Mouse (Mus musculus) heart, postnatal 14 days (tissue): ENCODE results near the gene Il18. TPM values are rescaled to one million over a fixed set of nuclear protein-coding genes. Genes with fewer than 3 reads are reported as not detected.

Source experiments
- DNase-seq, 2 experiments: peaks; one replicate each; pipeline ENCODE4 v3.0.0; 2021 to 2022
- intact Hi-C: fragments of 180-260 bp; cut with DNase I; formaldehyde crosslinking; loops from one replicate; pipeline ENCODE4 v1.15.1; 2025
- total RNA-seq, 2 experiments: library from RNA; stranded (reverse); gene quantifications; 2 replicates each; pipeline ENCODE4 v1.2.3; 2021

Il18 gene
- total RNA-seq, 2 experiments from 2014 or later: 1.3 to 2.0 TPM

DNA sequence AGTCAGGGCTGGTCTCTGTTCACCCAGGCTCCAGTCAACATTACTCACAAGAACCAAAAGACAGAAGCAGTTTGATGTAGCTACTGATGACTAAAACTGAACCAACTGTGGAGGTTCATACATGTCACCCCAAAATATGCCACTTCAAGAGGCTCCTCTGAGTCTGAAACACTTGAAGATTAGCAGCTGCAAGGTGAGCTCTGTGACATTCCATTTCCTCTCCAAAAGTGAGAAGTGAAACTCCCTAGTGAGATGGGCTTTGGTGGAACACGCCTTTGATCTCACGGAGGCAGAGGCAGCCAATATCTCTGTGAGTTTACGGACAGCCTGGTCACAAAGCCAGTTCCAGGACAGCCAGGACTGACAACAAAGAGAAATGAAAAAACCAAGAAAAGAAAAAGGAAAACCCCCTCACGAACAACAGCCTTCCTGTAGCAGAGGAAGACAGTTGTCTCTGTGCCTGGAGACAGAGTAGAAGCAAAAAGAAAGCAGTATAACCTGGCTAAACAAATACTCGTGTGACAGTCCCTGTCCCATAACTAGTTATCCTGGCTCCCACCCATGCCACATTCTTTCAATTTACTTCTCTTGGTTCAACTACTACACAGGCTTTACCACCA, 6.7 kb upstream of the Il18 start:
- intact Hi-C loops: no loop called here
- DNase-seq: no peak

DNA sequence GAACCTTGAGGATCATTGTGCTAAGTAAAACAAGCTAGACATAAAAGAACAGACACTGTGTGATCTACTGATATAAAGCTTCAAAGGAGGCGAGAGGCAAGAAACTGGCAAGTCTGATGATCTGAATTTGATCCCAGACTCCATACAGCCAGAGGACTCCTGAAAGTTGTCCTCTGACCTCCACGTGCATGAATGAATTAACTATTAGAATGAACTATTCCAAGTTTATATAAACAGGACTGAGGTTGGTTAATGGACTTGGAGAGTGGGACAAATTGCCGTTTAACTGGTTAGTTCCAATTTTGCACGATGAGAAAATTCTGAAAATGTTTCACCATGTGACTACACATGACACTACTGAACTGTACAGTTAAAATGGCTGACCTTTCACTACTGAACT, 5.7 kb upstream of the Il18 start:
- intact Hi-C loops: no loop called here
- DNase-seq: no peak

DNA sequence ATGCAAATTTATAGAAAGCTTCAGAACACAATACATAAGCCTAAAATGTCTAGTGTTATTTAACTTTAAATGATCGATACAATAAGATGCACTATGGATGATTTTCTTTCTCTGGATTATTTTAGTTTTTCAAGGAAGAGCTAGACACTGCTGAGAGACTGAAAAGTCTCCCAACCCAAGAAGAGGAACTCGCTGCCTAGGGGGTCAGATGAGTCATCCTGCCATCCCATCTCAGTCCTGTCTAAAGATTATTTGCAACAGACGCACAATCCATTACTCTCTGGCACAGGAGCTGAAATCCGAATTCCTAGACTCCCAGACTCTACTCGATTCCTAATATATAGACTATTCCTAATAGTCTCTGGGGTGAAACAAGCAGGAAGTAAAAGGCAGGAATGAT, 2.4 kb upstream of the Il18 start:
- intact Hi-C loops: no loop called here
- no peak for DNase-seq

DNA sequence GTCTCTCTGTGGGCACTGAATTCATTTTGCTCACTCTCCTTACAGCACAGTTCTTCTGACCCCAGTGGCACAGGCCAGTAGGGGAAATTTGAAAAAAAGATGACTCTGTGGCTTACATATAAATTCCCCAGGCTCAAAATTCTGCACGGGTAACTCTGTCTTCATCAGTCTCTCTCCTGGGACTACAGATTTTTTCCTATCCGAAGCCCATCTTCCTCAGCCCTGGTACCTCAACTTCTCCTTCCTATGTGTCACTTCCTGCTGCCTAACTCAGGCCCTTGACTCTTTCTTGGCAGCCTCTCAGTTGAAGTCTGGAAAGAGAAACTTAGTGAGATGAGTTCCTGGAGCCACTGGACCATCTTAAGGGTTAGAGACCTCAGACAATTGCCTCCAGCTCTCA, 1.1 kb upstream of the Il18 start:
- no peak for DNase-seq
- intact Hi-C loops: no loop called here

DNA sequence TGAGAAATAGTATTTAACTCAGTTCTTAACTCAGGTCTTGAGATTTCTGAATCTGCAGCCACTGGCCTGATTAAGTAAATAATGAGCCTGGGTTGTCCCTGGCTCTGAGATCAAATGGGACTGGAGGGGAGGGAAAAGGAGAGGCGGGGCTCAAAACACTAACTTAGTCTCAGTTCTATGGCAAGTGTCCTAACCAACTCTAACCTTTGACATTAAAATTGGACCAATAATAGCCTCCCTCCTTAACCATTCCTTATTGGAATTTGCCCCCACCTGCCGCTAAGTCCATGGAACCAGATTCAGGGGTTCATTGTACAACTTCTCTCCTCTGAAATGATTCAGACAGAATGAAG, 443 bp downstream of the Il18 start, which contains the start of gene Bco2:
TSS of gene Bco2 (minus strand) at position 88 of the 353 bp plus-strand sequence.
- DNase-seq: no peak
- intact Hi-C loops: no loop called here

DNA sequence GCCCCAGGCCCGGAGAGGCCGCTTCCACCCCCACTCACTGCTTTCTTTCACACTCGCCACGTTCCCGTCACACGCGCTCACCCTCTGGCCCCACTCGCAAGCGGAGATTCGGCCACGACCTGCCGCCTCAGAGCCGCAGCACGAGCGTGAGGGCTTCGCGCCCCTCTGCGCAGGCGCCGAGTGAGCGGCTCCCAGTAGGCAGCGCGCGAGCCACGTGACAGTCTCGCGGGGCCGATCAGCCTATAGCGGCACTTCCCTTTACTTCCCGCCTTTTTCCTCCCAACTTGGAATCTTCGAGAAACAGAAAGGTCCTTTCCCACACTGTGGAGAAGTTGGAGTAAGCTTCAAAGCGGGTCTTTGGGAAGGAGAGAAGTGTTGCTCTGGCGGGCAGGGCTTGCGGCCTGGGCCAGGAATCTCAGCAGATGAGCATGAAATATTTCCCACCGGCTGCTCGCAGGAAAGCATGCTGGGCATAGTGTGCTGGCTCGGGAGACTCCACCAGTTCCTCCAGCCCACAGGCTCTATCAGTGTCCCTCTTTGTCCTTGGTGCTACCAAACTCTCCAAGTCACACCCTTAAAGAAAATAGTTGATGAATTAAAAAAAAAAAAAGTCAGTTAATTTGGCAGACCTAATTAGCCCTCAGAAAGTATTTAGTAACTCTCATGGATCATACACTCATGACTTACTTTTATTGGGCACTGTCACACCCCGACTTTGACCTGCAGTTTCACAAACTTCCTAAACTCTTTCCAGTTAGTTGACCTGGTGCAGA, 6.7 kb downstream of the Il18 start, which contains the start of gene Tex12:
TSS of gene Tex12 (minus strand) at position 181 of the 773 bp plus-strand sequence.
- intact Hi-C loops: no loop called here
- DNase-seq: no peak

DNA sequence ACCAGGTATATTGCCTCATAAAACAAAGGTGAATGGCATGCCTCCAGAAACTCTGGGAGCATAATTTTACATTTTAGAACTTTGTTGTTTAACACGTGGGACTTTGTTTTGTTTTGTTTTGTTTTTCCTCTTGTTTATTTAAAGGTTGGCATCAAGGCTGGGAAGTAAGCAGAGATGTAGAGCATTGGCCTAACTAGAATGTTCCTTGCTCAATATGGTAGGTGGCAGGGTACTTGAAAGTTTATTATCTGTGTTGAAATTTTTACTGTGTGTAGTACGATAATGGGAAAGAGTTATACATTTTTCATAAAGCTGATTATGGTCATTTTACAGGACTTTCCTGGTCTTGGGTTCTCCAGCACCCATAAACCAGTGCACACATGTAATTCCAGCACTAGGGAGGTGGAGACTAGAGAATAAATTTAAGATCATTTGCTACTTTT, 7.3 kb downstream of the Il18 start:
- intact Hi-C loops: no loop called here
- no peak for DNase-seq

DNA sequence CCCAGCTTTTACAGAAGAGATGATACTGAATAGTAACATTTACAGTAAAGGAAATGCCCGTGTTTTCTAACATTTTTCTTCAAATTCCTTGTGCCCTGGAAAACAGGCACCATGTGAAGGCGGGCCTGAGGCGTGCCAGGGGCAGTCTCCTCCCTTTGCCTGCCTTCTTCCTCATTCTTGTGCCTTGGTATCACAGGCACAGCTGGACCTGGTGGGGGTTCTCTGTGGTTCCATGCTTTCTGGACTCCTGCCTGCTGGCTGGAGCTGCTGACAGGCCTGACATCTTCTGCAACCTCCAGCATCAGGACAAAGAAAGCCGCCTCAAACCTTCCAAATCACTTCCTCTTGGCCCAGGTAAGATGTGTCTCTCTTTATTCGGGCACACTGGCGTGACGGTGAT, 10.5 kb downstream of the Il18 start:
- peak; percentile 3 to 16 for DNase-seq
- intact Hi-C loops: no loop called here

DNA sequence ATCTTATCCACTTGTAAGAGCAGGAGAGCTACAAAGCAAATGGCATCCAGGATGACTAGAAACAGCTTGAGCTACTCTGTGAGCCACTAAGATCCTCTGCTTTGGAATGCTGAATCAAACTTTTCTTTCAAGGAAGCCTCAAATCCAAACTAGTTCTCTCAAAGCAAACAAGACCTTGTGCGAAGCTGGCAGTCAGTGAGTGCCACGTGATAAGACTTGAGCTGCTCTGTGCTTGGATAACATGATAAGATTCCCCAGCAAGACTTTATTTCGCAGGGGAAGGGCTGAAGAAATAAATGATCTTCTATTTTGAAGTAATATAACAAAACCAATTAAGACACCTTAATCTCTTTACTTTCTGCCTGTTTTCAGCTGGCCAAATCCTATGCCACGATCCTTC, 11.3 kb downstream of the Il18 start:
- intact Hi-C loops: no loop called here

DNA sequence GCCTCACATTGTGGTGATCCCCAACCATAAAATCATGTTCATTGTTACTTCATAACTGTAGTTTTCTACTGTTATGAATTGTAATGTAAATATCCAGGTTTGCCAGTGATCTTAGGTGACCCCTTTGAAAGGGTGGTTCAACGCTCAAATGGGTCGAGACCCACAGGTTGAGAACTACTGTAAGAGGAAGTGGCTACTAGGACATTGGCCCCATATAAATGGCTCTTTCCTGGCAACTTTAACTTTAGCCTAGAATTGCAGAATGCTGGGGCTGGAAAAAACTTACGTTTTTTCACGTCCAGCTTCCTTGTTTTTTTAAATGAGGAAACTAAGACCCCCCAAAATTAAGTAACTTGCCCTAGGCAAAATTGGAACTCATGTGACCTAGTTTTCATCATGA, 12.7 kb downstream of the Il18 start:
- intact Hi-C loops: no loop called here
- DNase-seq: no peak

More for the DNA sequence above, 11.3 kb downstream of the Il18 start:
- no peak for DNase-seq

DNA sequence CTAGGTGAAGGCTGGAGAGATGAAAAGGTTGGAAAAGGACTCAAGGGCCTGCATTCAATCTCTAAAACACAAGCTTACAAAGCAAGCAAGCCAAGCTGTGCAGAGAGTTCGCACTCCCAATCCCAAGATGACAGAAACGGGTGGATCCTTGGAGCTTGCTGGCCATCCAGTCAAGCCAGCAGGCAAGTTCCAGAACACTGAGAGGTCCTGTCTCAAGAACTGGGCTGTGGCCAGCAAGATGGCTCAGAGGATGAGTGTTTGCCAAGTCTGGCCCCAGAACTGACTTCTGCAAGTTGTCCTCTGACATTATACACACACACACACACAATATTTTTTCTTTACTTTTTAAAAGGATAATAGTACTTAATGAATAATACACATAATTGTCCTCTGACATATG, 13.3 kb downstream of the Il18 start:
- intact Hi-C loops: no loop called here
- DNase-seq: no peak

DNA sequence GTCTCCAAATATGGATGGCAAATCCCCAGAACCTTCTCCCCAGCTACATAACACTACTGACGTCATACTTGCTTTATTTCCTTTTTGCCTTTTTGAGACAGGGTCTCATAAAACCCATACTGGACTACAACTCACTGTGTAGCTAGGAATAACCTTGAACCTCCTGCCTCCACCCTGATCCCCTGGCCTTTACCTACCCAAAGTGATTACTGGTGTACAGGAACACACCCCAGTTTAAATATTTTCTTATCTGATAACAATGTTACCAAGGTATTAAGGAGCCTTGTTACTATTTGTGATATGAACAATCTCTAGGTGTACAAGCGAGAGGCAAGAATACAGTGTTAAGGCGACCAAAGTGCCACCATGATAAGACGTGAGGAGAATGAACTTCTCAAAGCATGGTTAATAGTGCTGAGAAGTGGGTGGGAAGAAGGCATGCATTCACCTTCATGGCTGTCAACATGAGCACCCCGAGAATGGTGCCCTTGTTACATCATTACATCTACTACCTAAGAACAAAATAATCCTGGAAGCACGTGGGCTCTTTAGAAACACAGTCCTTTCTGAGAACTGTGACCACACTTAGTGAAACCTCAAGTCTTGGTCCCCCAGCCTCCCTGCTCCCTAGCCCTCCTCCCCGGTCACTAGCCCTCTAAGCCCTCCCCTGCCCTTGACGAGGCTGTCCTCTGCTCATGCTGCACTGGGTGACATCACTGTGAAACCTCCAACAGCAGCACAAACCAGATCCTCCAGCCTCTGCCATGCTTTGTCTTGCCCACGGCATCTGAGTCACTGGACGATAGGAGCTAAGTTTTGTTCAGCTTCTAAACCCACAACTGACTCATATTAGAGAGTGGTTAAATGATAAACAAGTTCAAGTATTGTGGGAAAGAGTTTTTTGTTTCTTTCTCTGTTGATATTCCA, 15.2 kb downstream of the Il18 start:
- intact Hi-C loops: no loop called here
- no peak for DNase-seq

DNA sequence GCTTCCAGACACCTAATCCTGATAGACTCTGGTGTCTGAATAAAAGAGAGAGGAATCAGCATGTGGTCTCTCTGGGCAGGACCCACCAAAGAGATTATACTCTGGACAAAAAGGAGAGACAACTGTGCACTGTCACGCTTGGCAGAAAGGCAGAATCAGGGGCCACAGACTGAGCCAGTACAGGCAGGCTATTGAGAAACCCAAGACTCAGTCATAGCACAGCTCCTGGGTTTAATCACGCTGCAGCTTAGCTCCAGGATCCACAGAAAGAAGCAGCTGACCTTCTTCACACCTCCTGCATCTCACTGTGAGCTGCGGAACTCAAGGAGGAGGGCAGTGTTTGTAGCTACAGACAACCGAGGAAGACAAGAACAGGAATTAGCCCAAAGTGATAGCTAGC, 25.7 kb downstream of the Il18 start:
- intact Hi-C loops: no loop called here
- no peak for DNase-seq

DNA sequence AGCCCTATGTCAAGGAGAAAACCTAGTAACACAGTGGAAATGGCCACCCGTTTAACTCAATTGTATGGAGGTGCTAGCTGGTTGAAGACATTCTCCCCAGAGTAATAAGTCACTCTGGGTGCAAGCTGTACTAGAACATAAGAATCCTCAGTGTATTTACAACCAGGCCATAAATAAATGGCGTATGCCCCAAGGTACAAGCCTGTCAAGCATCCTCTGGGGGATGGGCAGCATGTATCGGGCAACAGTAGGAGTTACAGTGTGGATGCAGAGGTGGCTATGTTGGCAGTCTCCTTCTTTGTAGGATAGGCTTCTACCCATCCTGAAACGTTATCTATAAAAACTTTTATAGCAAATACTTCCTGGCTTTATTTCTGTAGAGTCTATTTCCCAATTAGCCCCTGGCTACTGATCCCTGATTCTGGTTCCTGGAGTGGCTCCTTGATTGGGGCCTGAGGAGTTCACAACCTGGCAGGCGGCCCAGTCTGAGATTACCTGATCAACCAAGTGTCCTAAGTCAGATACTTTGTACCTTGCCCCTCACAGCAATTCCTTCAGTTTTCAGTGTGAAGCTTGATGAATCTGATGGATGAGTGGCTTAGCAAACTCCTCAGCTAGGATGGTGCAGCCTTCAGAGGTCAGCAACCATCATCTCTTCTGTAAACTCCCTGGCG, 30.7 kb downstream of the Il18 start:
- intact Hi-C loops: no loop called here
- DNase-seq: no peak

DNA sequence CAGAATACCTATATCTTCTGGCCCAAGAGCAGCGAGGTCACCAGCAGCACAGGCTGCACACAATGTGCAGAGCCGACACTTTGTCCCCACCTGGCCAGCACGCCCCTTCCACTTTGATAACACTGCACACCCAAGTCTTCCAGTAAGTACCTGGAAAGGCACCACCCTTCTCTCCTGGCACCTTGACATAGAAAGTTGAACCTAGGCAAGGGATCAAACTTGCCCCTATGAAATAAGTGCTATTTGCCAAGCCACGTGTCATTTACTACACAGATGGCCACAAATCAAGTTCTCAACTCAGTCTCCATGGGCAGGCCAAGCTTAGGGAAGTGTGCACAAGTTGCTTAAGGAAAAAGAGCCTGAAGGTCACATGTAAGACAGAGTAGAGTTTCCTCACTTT, 32.3 kb downstream of the Il18 start:
- intact Hi-C loops: no loop called here
- DNase-seq: no peak

DNA sequence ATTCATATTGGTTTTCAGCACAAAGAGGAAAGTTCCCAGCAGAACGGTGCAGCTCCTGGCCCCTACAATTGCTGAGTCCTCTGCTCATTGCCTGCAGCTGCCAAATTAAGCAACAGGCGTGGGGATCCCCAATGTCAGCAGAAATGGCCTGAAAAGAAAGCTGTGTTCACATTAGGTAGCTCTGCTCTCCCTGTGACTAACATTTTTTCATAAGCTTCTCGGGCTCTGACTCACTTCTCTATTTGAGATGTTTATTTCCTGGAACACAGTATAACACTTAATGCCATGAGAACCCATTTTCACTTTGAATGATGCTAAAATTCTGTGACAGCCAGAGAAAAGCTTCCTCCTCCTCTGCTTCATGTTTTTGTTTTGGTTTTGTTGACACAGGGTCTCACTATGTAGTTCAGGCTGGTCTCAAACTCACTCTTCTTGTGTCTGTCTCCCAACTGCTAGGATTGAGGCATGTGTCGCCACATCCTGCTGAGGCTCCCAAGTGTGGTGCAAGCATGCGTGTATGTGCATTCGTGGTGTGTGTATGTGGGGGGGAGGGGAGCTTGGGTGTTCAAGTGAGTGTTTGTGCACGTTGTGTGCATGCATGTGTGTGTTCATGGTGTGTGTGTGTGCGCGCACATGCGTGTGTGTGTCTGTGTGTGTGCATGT, 36.4 kb downstream of the Il18 start:
- DNase-seq: no peak
- intact Hi-C loops: loop anchor here (5.0 kb wide), 1 partner anchor 129 kb away; no protein-coding TSS in a partner anchor

DNA sequence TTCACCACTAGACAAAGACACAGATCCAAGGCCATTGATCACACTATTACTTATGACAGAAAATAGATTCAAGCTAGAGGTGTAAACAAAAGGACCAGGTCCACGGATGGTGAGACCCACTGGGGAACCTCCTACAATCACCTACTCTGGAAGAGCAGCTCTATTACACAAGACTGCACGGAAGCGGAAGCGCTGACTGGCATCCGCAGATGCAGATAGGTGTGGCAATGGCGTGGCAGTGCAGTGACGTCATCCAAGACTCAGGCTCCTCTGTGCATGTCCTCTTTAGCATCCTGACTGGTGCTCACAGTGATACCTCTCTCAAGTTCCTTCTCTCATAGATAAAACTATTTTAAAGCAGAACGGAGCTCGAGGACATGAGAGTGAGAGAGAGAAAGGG, 38.3 kb downstream of the Il18 start:
- intact Hi-C loops: loop anchor here (5.0 kb wide), 1 partner anchor 131 kb away; no protein-coding TSS in a partner anchor
- DNase-seq: no peak

DNA sequence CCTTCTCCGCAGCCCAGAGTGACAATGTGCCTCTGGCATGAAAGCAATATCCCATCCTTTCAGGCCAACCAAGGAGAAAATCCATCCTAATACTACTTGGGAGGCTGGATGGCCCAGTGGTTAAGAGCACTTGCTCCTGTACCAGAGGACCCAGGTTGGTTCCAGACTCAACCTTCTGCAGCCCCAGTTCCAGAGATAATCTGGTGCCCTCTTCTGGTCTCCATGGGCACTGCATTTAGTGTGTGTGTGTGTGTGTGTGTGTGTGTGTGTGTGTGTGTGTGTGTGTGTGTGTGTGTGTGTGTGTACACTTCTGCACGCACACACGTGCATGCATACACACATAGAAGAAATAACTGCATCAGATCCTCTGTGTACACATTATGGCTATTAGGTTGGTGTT, 38.9 kb downstream of the Il18 start:
- intact Hi-C loops: loop anchor here (5.0 kb wide), 1 partner anchor 131 kb away; no protein-coding TSS in a partner anchor
- peak in 1 of 2 experiments; percentile 43 for DNase-seq

DNA sequence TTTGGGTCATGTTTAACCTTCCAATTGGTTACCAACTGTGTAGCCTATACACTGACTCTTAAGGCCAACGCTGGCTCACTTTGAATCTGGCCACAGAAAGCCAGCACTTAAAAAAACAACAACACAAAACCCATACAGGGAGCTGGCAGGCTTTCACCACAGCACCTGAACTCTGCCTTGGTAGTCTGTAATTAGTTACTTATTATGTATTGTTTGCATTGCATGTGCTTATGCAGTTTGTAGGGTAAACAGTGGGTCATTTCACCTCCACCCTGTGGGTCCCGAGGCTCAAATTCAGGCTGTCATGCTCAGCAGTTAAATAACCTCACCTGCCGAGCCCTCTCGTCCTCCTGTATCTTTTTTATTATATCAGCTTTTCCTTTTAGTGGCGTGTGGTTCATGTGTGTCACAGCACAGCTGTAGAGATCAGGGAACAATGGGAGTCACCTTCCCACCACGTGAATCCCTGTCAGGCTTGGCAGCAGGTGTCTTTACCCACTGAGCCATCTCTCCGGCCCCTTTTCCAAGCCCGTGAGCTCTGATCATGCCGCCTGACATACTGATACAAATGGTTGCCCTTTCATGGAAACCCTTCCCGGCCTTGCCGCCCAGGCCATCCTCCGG, 40.3 kb downstream of the Il18 start:
- intact Hi-C loops: loop anchor here (5.0 kb wide), 1 partner anchor 133 kb away; no protein-coding TSS in a partner anchor
- no peak for DNase-seq
